Mouse (Mus musculus) kidney, embryonic 15.5 days (tissue): ENCODE results near the gene Brwd3. TPM values are rescaled to one million over a fixed set of nuclear protein-coding genes. Genes with fewer than 3 reads are reported as not detected.

Experiments used
- ATAC-seq: fragments of 200-750 bp; cut with Nextera tagmentation; replicated peaks from 2 replicates; pipeline ENCODE4 v1.8.0; 2017; ENCODE audit warnings: moderate TSS enrichment; ENCODE audit not compliant: low FRiP score
- H3K27ac ChIP-seq: fragments of 300-500 bp; sonication (generic); 2 replicates; pipeline ENCODE4 v1.5.1; 2015; ENCODE audit warnings: mild to moderate bottlenecking, inconsistent platforms
- H3K27me3 ChIP-seq: fragments of 300-500 bp; sonication (generic); 2 replicates; pipeline ENCODE4 v1.6.1; 2015; ENCODE audit warnings: inconsistent platforms
- H3K36me3 ChIP-seq: fragments of 300-500 bp; sonication (generic); 2 replicates; pipeline ENCODE4 v1.6.1; 2015; ENCODE audit warnings: inconsistent platforms
- H3K4me1 ChIP-seq: fragments of 300-500 bp; sonication (generic); 2 replicates; pipeline ENCODE4 v1.6.1; 2015; ENCODE audit warnings: inconsistent platforms
- H3K4me2 ChIP-seq: fragments of 300-500 bp; sonication (generic); 2 replicates; pipeline ENCODE4 v1.6.1; 2015; ENCODE audit warnings: moderate library complexity, mild to moderate bottlenecking, inconsistent platforms
- H3K4me3 ChIP-seq: fragments of 300-500 bp; sonication (generic); replicated peaks from 2 replicates; pipeline ENCODE4 v1.5.1; 2015; ENCODE audit warnings: mild to moderate bottlenecking, inconsistent platforms
- H3K9ac ChIP-seq: fragments of 300-500 bp; sonication (generic); 2 replicates; pipeline ENCODE4 v1.6.1; 2015; ENCODE audit warnings: mild to moderate bottlenecking, inconsistent platforms
- H3K9me3 ChIP-seq: fragments of 300-500 bp; sonication (generic); replicated peaks from 2 replicates; pipeline ENCODE4 v1.6.1; 2016; ENCODE audit warnings: inconsistent platforms
- WGBS: fragments of 180-500 bp; shearing (Covaris S2); methylation state at CpG from one replicate; pipeline ENCODE4 v1.1.7; 2015; ENCODE audit warnings: mixed read lengths; 5-methylcytosine and 5-hydroxymethylcytosine counted together
- polyA plus RNA-seq: library from polyadenylated mRNA; unstranded; fragments of >200 nt; fragmentation: Nextera tagmentation; extraction: Ambion mirVana; gene quantifications from 2 replicates; pipeline ENCODE4 v1.2.1, GENCODE M21; 2015

Gene Brwd3
- polyA plus RNA-seq, 1 experiment from 2014 or later: 2.8 TPM

- no peaks in the 10 kb centered on the region for H3K27me3 ChIP-seq
- H3K36me3 ChIP-seq: no peaks in the 10 kb centered on the region
- H3K4me3 ChIP-seq: no peak overlapping the region
- no peak overlapping the region for H3K4me2 ChIP-seq
- no peak overlapping the region for H3K9ac ChIP-seq
- H3K4me1 ChIP-seq: no peaks in the 10 kb centered on the region
- H3K27ac ChIP-seq: no peak overlapping the region
- ATAC-seq: no peak
- 83% methylated on average over 1 of the region's 1 CpGs for WGBS
- H3K9me3 ChIP-seq: no peaks in the 10 kb centered on the region
Observed at GRCm38 (mm10) chrX:108729564-108729963, 104.6 kb downstream of the Brwd3 start.

DNA sequence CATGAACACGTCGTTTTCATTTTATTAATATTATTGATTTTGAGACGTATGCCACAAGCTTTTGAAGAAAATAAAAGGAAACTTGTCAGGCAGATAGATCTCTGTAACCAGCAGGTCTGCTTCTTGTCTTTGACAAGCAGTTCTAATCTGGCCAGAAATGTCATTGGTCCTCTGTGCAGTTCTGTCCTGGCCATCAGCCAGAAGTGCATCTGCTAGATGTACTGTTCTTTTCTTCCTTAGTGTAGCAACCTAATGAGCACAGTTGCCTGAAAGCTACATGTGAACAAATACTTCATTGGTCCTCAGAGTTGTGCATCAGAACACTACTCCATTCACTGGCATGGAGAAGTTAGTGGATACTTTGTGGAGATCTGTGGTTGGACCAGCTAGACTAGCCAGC is 105.1 kb downstream of the Brwd3 start:
- Histone ChIP-seq H3K27me3 (no peaks in the 10 kb centered on the region), H3K4me2 (no peak overlapping the region), H3K9me3 (no peaks in the 10 kb centered on the region), H3K4me3 (no peak overlapping the region), H3K9ac (no peak overlapping the region), H3K27ac (no peak overlapping the region), H3K4me1 (no peaks in the 10 kb centered on the region), H3K36me3 (no peaks in the 10 kb centered on the region)
- WGBS: 79% methylated on average over 3 of the region's 3 CpGs
- no peak for ATAC-seq

DNA sequence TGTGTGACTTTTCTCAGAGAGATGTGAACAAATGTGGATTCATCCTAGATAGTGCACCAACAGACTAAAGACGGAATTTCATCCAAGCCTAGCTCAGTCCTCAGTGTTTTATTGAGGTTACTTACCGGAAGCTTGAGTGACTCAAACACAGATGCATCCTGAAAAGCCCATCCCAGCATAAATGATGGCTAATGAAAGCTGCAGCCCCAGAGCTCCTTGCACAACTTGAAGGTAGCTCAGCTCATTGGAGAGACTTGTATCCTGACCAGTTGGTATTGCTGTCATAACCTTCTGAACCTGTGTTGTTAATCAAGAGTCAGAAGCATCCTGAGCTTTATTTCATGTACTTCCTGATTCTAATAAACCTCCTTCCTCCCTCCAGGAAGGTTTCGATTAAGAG is 105.8 kb downstream of the Brwd3 start:
- Histone ChIP-seq H3K27ac (no peak overlapping the region), H3K4me1 (no peaks in the 10 kb centered on the region), H3K4me3 (no peak overlapping the region), H3K9me3 (no peaks in the 10 kb centered on the region), H3K4me2 (no peak overlapping the region), H3K27me3 (no peaks in the 10 kb centered on the region), H3K36me3 (no peaks in the 10 kb centered on the region), H3K9ac (no peak overlapping the region)
- no peak for ATAC-seq
- 66% methylated on average over 3 of the region's 3 CpGs for WGBS

GRCm38 (mm10) chrX:108724241-108724640 is 109.9 kb downstream of the Brwd3 start:
- H3K4me1 ChIP-seq: no peaks in the 10 kb centered on the region

GRCm38 (mm10) chrX:108722447-108722846 is 111.7 kb downstream of the Brwd3 start:
- H3K4me2 ChIP-seq: no peak overlapping the region
- no peak overlapping the region for H3K27ac ChIP-seq
- H3K9me3 ChIP-seq: no peaks in the 10 kb centered on the region
- WGBS: 76% methylated on average over 1 of the region's 1 CpGs
- no peaks in the 10 kb centered on the region for H3K36me3 ChIP-seq
- no peaks in the 10 kb centered on the region for H3K27me3 ChIP-seq
- H3K9ac ChIP-seq: no peak overlapping the region
- ATAC-seq: no peak
- H3K4me3 ChIP-seq: no peak overlapping the region
- no peaks in the 10 kb centered on the region for H3K4me1 ChIP-seq

More at GRCm38 (mm10) chrX:108724241-108724640, 109.9 kb downstream of the Brwd3 start:
- Histone ChIP-seq H3K4me3 (no peak overlapping the region), H3K9me3 (no peaks in the 10 kb centered on the region), H3K4me2 (no peak overlapping the region), H3K27me3 (no peaks in the 10 kb centered on the region), H3K27ac (no peak overlapping the region), H3K9ac (no peak overlapping the region), H3K36me3 (no peaks in the 10 kb centered on the region)
- ATAC-seq: no peak

DNA sequence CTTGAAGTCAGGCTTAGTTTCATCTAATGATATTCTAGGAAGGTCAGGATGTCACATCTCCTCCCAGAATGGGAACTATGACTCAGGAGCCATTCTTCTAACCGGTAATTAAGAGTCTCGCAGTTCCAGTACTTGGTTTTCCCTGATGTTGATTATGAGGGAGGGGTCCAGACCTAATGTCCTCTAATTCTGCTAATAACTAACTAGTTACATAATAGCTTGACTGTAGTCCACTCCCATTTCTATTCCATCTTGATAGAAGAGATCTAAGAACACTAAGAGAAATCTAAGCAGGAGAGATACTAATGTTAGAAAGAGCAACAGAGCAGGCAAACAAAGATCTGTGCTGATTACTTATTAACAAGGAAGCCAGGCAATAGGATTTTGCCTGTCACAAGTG is 129.9 kb downstream of the Brwd3 start:
- no peak for ATAC-seq
- Histone ChIP-seq H3K4me3 (no peak overlapping the region), H3K9ac (no peak overlapping the region), H3K27me3 (no peaks in the 10 kb centered on the region), H3K4me1 (no peaks in the 10 kb centered on the region), H3K27ac (no peak overlapping the region), H3K9me3 (no peaks in the 10 kb centered on the region), H3K36me3 (no peaks in the 10 kb centered on the region), H3K4me2 (no peak overlapping the region)
- 75% methylated on average over 2 of the region's 2 CpGs for WGBS

Other genes starting within 250 kb of the Brwd3 start
- gene Gm379, start 169.5 kb downstream of the Brwd3 start, polyA plus RNA-seq: 0.26 TPM in 1 of 2 replicates, not detected in the other
- 27.0 and 27.5 TPM in 2 replicates for gene Hmgn5, start 179.0 kb upstream of the Brwd3 start, polyA plus RNA-seq